Mouse (Mus musculus): Measurements from ENCODE around the gene Cct2. TPM values are rescaled to one million over a fixed set of nuclear protein-coding genes. Genes with fewer than 3 reads are reported as not detected.

Cct2 gene
- polyA plus RNA-seq (2012; rRNA removed) = 36.0 and 56.1 TPM in 2 replicates

DNA sequence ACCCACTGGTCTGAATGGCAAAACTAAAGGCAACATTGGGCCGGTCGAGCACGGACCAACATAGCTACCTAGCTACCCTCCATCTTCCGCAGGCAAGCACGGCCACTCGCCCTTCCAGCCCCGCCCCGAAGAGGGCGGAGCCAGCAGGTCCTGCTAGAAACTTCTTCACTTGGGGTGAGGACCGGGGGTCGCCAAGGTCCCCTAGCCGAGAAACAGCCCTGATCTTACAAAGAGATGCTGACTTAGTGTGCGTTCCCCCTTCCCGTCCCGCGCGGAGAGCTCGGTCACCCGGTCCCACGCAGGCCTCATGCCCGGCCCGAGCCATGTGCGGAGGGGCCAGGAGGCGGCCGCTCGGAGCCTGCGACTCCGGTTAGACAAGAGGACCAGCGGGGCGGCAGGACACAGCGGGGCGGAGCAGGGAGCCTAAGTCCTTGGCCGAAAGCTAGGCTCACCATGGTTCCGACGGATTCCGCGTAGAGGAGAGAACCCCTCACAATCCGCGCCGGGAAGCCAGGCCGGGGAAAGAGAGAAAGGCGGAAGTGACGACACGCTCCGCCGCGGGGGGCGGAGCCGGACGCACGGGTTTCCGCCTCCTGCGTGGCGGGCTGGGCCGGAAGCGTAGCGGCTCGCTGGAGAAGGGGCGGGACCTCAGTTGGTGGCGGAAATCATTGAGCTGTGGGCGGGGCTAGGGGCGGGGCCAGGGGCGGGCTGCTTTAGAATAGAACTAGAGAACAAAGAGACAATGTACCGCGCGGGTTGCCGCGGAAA lies at the start of gene Cct2:
Cct2 (minus strand) TSS at position 561 of the 768 bp plus-strand sequence.
- DNase-seq = peak; percentile 89
- under 1% methylated on average over 65 of the region's 68 CpGs for WGBS
- no peaks in the 10 kb centered on the region for H3K4me1 ChIP-seq (ENCODE audit: control insufficient read depth, insufficient read depth, low read length)
- TF ChIP-seq CTCF (IDR thresholded peaks at IDR 0.05; ENCODE audit: insufficient read depth, low read length) (no peak), POLR2A (IDR thresholded peaks at IDR 0.05; ENCODE audit: borderline replicate concordance, extremely low read depth, low read depth, low read length) (peak; percentile 87; the same call in 1 of the 2 replicates)
- H3K4me3 ChIP-seq (replicated peaks; ENCODE audit: extremely low read depth, low read depth, low read length) = peak within 1 kb of the TSS; percentile 99

DNA sequence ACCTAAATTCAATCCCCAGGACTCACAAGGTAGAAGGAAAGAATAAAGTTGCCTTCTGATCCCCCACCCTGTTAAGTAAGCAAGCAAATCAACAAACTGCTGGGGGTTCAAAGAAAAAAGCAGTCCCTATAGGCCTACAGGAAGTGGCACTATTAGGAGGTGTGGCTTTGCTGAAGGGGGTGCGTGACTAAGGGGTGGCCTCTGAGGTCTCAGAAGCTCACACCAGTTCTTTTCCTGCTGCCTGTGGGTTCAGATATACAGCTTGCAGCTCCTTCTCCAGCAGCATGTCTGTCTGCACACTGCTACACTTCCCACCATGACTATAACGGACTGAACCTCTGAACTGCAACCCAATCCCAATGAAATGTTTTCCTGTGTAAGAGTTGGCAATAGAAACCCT lies 48.9 kb upstream of the Cct2 start:
- TF ChIP-seq CTCF (IDR thresholded peaks at IDR 0.05; ENCODE audit: insufficient read depth, low read length) (no peak), POLR2A (IDR thresholded peaks at IDR 0.05; ENCODE audit: borderline replicate concordance, extremely low read depth, low read depth, low read length) (no peak)
- Histone ChIP-seq H3K4me1 (ENCODE audit: control insufficient read depth, insufficient read depth, low read length) (peaks cover 17% of the 10 kb centered on the region), H3K4me3 (replicated peaks; ENCODE audit: extremely low read depth, low read depth, low read length) (no peak overlapping the region)
- WGBS = 45% methylated on average over 2 of the region's 2 CpGs
- no peak for DNase-seq

DNA sequence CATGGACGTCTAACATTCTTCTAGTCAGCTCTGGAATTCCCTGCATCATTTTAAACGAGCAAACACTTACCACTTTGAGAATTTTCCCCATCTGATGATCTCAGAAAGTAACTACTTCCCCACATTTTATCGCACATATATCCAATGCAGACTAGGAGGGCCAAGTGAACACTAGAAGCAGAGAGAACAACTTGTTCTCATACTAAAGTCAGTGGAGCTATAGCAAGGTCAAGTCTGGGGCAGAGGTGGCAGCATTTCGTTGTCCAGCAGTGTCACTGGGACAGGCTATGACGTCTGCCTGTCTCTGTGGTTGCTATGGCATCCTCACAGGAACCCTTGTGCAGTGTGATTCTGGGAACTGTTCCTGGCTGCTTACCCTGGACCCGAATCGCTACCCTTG lies 47.8 kb upstream of the Cct2 start:
- no peak for DNase-seq
- Histone ChIP-seq H3K4me1 (ENCODE audit: control insufficient read depth, insufficient read depth, low read length) (peaks cover 17% of the 10 kb centered on the region), H3K4me3 (replicated peaks; ENCODE audit: extremely low read depth, low read depth, low read length) (no peak overlapping the region)
- WGBS = 43% methylated on average over 7 of the region's 7 CpGs
- no peak for TF ChIP-seq CTCF (IDR thresholded peaks at IDR 0.05; ENCODE audit: insufficient read depth, low read length)
- no peak for TF ChIP-seq POLR2A (IDR thresholded peaks at IDR 0.05; ENCODE audit: borderline replicate concordance, extremely low read depth, low read depth, low read length)

DNA sequence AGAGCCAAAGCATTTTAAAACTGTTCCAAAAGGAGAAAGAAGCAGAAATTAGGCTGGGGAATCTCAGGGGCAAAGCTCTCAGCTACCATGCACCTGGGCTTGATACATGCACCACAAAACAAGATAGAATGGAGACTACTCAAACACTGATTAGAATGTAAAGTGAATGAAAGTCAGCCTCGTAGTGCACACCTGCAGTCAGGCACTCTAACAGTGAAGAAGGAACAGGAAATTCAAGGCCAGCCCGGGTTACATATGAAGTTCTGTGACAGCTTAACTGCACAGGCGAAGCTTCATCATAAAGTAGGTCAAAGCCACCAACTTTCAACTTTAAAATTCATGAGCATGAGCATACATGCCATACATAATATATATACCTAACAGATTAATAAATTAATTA lies 46.7 kb upstream of the Cct2 start:
- Histone ChIP-seq H3K4me1 (ENCODE audit: control insufficient read depth, insufficient read depth, low read length) (peaks cover 14% of the 10 kb centered on the region), H3K4me3 (replicated peaks; ENCODE audit: extremely low read depth, low read depth, low read length) (no peak overlapping the region)
- no peak for DNase-seq
- TF ChIP-seq POLR2A (IDR thresholded peaks at IDR 0.05; ENCODE audit: borderline replicate concordance, extremely low read depth, low read depth, low read length) (no peak), CTCF (IDR thresholded peaks at IDR 0.05; ENCODE audit: insufficient read depth, low read length) (no peak)
- WGBS = 41% methylated on average over 3 of the region's 3 CpGs

DNA sequence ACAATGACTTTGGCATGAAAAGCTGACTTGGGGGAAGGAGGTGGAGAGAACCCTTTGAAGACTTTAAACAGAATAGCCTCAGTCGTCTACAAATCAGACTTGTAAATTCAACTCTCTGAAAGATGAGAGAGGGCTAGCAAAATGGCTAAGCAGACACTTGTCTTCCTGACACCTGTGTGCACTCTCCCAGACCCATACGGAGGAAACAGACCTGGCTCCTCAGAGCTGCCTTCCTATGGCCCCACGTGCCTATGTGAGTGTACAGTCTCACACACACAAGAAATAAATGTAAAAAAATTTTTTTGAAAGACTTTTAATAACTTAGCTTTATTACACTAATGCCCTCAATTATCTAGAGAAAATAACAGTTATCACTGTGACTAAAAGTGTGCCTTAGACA lies 43.1 kb upstream of the Cct2 start:
- no peak for TF ChIP-seq CTCF (IDR thresholded peaks at IDR 0.05; ENCODE audit: insufficient read depth, low read length)
- TF ChIP-seq POLR2A (IDR thresholded peaks at IDR 0.05; ENCODE audit: borderline replicate concordance, extremely low read depth, low read depth, low read length) = no peak
- Histone ChIP-seq H3K4me3 (replicated peaks; ENCODE audit: extremely low read depth, low read depth, low read length) (no peak overlapping the region), H3K4me1 (ENCODE audit: control insufficient read depth, insufficient read depth, low read length) (peaks cover 17% of the 10 kb centered on the region)
- DNase-seq = no peak
- 27% methylated on average over 3 of the region's 3 CpGs for WGBS

DNA sequence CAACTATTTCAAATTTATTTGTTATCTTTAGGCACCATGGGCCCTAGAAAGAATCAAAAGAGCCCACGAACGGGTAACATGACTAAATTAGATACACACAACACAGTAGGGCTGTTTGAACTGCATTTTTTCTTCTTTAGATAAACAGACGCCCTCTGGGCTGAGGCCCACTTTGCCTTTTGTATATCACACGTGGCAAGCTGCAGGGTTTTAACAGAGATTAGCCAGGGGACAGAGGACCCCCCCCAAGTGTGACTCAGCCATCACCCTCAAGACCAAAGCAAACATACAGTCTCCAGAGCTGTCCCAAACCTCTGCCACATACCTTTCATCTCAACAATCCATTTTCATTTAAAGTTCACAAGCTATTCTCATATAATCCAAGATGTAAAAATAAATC lies 42.6 kb upstream of the Cct2 start:
- 15% methylated on average over 4 of the region's 4 CpGs for WGBS
- Histone ChIP-seq H3K4me3 (replicated peaks; ENCODE audit: extremely low read depth, low read depth, low read length) (no peak overlapping the region), H3K4me1 (ENCODE audit: control insufficient read depth, insufficient read depth, low read length) (peaks cover 13% of the 10 kb centered on the region; the same call in 1 of the 2 replicates)
- DNase-seq = no peak
- TF ChIP-seq POLR2A (IDR thresholded peaks at IDR 0.05; ENCODE audit: borderline replicate concordance, extremely low read depth, low read depth, low read length) (no peak), CTCF (IDR thresholded peaks at IDR 0.05; ENCODE audit: insufficient read depth, low read length) (no peak)

DNA sequence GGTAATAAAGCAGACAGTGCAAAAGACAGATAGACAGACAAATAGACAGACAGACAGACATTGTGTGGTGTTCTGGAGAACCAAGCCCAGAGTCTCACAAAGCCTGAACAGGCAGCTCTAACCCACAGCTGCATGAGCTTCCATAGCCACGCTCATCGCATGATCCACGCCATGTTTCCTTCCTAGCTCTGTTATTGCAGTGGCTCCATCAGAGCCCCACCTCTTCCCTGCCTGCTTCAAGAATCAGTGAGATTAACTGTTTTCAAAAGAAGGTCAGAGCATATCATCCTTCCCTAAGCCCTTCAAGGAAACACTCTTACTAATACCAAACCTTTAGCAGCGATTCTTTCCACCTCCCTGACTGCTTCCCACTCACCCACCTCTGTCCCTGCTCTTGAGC lies 41.4 kb upstream of the Cct2 start:
- TF ChIP-seq CTCF (IDR thresholded peaks at IDR 0.05; ENCODE audit: insufficient read depth, low read length) (no peak), POLR2A (IDR thresholded peaks at IDR 0.05; ENCODE audit: borderline replicate concordance, extremely low read depth, low read depth, low read length) (no peak)
- Histone ChIP-seq H3K4me3 (replicated peaks; ENCODE audit: extremely low read depth, low read depth, low read length) (no peak overlapping the region), H3K4me1 (ENCODE audit: control insufficient read depth, insufficient read depth, low read length) (peaks cover 9% of the 10 kb centered on the region; the same call in 1 of the 2 replicates)
- no peak for DNase-seq
- WGBS = 52% methylated on average over 4 of the region's 4 CpGs

DNA sequence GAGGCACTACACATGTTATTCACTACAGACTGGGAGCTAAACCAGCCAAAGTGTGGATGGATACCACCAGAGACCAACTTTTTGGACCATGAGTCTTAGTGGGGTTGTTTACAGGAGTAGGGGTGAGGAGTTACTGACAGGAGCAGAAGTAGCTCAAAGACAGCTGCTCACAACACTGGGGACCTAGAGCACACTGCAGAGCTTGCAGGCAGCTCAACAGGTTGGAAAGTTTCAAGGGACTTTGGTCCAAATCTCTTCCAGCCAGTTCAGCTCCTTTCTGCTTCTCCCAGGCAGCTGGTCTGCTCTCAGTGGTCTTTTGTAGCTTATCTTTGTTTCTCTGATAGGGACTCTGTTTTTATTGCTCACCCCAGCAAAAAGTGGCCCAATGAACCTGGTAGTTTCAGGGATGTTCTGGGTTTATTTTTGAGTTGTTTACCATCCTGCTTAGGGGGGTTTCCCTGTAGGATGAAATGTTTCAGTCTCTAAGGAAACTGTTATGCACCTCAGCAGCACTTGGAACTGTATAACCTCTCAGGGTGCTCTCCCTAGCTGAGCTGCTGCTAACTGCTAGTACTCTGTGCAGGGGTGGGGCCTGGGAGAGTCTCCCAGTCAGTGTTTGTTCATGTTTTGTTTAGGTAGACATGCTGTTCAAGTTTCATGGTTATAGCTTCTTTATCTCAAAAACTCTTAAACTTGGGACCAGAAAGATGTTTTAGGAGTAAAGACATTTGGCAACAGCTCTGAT lies 40.4 kb upstream of the Cct2 start:
- Histone ChIP-seq H3K4me3 (replicated peaks; ENCODE audit: extremely low read depth, low read depth, low read length) (no peak overlapping the region), H3K4me1 (ENCODE audit: control insufficient read depth, insufficient read depth, low read length) (peaks cover 9% of the 10 kb centered on the region; the same call in 1 of the 2 replicates)
- TF ChIP-seq CTCF (IDR thresholded peaks at IDR 0.05; ENCODE audit: insufficient read depth, low read length) = no peak
- TF ChIP-seq POLR2A (IDR thresholded peaks at IDR 0.05; ENCODE audit: borderline replicate concordance, extremely low read depth, low read depth, low read length) = no peak
- no peak for DNase-seq

DNA sequence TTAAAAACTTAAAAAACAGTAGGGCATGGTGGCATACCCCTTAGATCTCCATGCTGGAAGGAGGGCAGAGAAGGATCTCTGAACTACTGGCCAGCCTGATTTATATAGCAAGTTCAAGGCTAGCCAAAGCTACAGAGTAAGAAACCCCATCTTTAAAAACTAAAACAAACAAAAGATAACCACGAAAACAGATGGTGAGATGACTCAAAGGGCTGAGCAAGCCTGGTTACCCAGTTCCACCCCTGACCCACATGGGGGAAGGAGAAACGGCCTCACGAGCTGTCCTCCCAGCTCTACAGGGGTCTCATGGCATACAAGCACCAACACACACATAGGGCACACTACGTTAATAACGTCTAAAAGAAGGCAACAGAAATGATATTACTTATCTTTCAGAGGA lies 36.6 kb upstream of the Cct2 start:
- TF ChIP-seq POLR2A (IDR thresholded peaks at IDR 0.05; ENCODE audit: borderline replicate concordance, extremely low read depth, low read depth, low read length) = no peak
- no peak for TF ChIP-seq CTCF (IDR thresholded peaks at IDR 0.05; ENCODE audit: insufficient read depth, low read length)
- DNase-seq = no peak
- no peak overlapping the region for H3K4me3 ChIP-seq (replicated peaks; ENCODE audit: extremely low read depth, low read depth, low read length)
- peaks cover 7% of the 10 kb centered on the region; the same call in 1 of the 2 replicates for H3K4me1 ChIP-seq (ENCODE audit: control insufficient read depth, insufficient read depth, low read length)
- 77% methylated on average over 5 of the region's 5 CpGs for WGBS
